Mouse (Mus musculus) forebrain, embryonic 14.5 days (tissue): Measurements from ENCODE around the gene Ctdspl. TPM values are rescaled to one million over a fixed set of nuclear protein-coding genes. Genes with fewer than 3 reads are reported as not detected.

ENCODE experiments used
- ATAC-seq: fragments of 200-750 bp; cut with Nextera tagmentation; 2 replicates; pipeline ENCODE4 v1.8.0; 2017; ENCODE audit warnings: mild to moderate bottlenecking, moderate library complexity
- DNase-seq: peaks from one replicate; pipeline ENCODE4 v3.0.0-alpha.2; 2015; ENCODE audit warnings: low spot score
- H3K27ac ChIP-seq: fragments of 300-500 bp; sonication (generic); 2 replicates; pipeline ENCODE4 v1.5.1; 2014; ENCODE audit warnings: low read depth, mild to moderate bottlenecking, control low read depth, low read length, moderate library complexity
- H3K27me3 ChIP-seq: fragments of 300-500 bp; sonication (generic); replicated peaks from 2 replicates; pipeline ENCODE4 v1.6.1; 2014; ENCODE audit warnings: low read length, control low read depth, mixed read lengths; ENCODE audit not compliant: control insufficient read depth, insufficient read depth
- H3K36me3 ChIP-seq: fragments of 300-500 bp; sonication (generic); 2 replicates; pipeline ENCODE4 v1.6.1; 2014; ENCODE audit warnings: low read length, control low read depth; ENCODE audit not compliant: control insufficient read depth, insufficient read depth
- H3K4me1 ChIP-seq: fragments of 300-500 bp; sonication (generic); 2 replicates; pipeline ENCODE4 v1.6.1; 2014; ENCODE audit warnings: antibody characterized with exemption, low read length, control low read depth; ENCODE audit not compliant: control insufficient read depth, insufficient read depth
- H3K4me2 ChIP-seq: fragments of 300-500 bp; sonication (generic); 2 replicates; pipeline ENCODE4 v1.6.1; 2014; ENCODE audit warnings: mild to moderate bottlenecking, control low read depth, low read length
- H3K4me3 ChIP-seq: fragments of 300-500 bp; sonication (generic); 2 replicates; pipeline ENCODE4 v1.5.1; 2014; ENCODE audit warnings: low read depth, low read length, control low read depth
- H3K9ac ChIP-seq: fragments of 300-500 bp; sonication (generic); 2 replicates; pipeline ENCODE4 v1.6.1; 2014; ENCODE audit warnings: mild to moderate bottlenecking, low read length, control low read depth, moderate library complexity
- H3K9me3 ChIP-seq: fragments of 300-500 bp; sonication (generic); replicated peaks from 2 replicates; pipeline ENCODE4 v1.6.1; 2016; ENCODE audit warnings: low read length, control low read depth, mixed read lengths; ENCODE audit not compliant: control insufficient read depth
- WGBS: fragments of 180-500 bp; shearing (Covaris S2); extraction: QIAGEN DNeasy Blood & Tissue Kit; methylation state at CpG from one replicate; pipeline ENCODE4 v1.1.7; 2014; 5-methylcytosine and 5-hydroxymethylcytosine counted together
- polyA plus RNA-seq: library from polyadenylated mRNA; unstranded; fragments of >200 nt; fragmentation: Nextera tagmentation; extraction: Ambion mirVana; gene quantifications from 2 replicates; pipeline ENCODE4 v1.2.1, GENCODE M21; 2014

Ctdspl gene
- polyA plus RNA-seq, 1 experiment from 2014 or later = 5.7 TPM

DNA sequence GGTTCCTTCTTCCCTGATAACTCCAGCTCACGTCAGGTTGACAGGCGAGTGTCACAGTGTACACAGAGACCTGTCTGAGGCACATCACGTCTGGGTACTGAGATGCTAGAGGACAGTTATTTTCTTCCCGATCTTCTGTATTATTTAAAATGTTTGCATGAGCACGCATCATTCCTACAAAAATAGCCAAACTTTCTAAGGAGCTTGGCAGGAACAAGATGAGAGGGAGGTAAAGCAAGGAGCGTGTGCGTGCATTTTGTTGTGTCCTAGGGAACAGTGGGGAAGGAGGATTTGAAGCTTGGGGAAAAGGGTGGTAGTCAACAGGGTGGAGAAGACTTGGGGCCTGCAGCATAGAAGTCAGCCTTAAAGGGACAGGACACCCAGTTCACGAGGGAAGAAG, 22.9 kb downstream of the Ctdspl start:
- DNase-seq = no peak
- ATAC-seq = no peak
- Histone ChIP-seq H3K36me3 (no peaks in the 10 kb centered on the region), H3K9me3 (no peaks in the 10 kb centered on the region), H3K4me2 (no peak overlapping the region), H3K4me1 (no peaks in the 10 kb centered on the region), H3K4me3 (no peak overlapping the region), H3K27me3 (no peaks in the 10 kb centered on the region), H3K27ac (no peak overlapping the region), H3K9ac (no peak overlapping the region)
- 89% methylated on average over 8 of the region's 8 CpGs for WGBS

- H3K4me1 ChIP-seq = no peaks in the 10 kb centered on the region
- DNase-seq = no peak
- no peaks in the 10 kb centered on the region for H3K36me3 ChIP-seq
- H3K4me2 ChIP-seq = no peak overlapping the region
- no peak overlapping the region for H3K27ac ChIP-seq
- ATAC-seq = no peak
- WGBS = 87% methylated on average over 4 of the region's 4 CpGs
- no peak overlapping the region for H3K9ac ChIP-seq
- H3K9me3 ChIP-seq = no peaks in the 10 kb centered on the region
- H3K4me3 ChIP-seq = no peak overlapping the region
- no peaks in the 10 kb centered on the region for H3K27me3 ChIP-seq
These were observed 23.4 kb downstream of the Ctdspl start for GRCm38 (mm10) chr9:118949654-118950053.

DNA sequence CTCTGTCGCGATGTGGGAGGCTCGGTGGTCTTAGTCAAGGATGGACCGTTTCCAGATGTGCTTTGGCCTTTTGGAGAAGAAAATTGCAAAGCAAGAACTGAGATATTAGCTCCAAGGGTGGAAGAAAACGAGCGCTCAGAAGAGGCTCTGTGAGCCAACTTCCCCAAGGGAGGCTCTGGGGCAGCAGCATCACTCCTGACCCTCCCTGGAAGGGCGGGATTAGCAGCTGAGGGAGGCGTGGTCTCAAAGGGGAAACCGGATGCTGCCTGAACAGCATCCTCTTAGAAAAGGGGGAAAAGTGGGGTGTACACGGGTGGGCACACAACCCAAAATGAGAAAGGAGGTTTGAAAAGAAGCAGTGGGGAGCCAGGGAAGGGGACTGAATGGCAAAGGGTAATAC, 23.8 kb downstream of the Ctdspl start:
- no peak overlapping the region for H3K4me2 ChIP-seq
- H3K9ac ChIP-seq = no peak overlapping the region
- no peaks in the 10 kb centered on the region for H3K36me3 ChIP-seq
- no peaks in the 10 kb centered on the region for H3K27me3 ChIP-seq
- H3K4me1 ChIP-seq = no peaks in the 10 kb centered on the region
- H3K9me3 ChIP-seq = no peaks in the 10 kb centered on the region
- no peak overlapping the region for H3K27ac ChIP-seq
- ATAC-seq (no peak), DNase-seq (no peak)
- WGBS = 72% methylated on average over 10 of the region's 10 CpGs
- no peak overlapping the region for H3K4me3 ChIP-seq

- WGBS = 55% methylated on average over 2 of the region's 2 CpGs
- DNase-seq (no peak), ATAC-seq (no peak)
- no peaks in the 10 kb centered on the region for H3K36me3 ChIP-seq
- H3K4me2 ChIP-seq = no peak overlapping the region
- H3K4me1 ChIP-seq = no peaks in the 10 kb centered on the region
- no peaks in the 10 kb centered on the region for H3K9me3 ChIP-seq
- H3K9ac ChIP-seq = no peak overlapping the region
- no peaks in the 10 kb centered on the region for H3K27me3 ChIP-seq
- H3K27ac ChIP-seq = no peak overlapping the region
- no peak overlapping the region for H3K4me3 ChIP-seq
These were observed 24.5 kb downstream of the Ctdspl start for GRCm38 (mm10) chr9:118950751-118951150.

DNA sequence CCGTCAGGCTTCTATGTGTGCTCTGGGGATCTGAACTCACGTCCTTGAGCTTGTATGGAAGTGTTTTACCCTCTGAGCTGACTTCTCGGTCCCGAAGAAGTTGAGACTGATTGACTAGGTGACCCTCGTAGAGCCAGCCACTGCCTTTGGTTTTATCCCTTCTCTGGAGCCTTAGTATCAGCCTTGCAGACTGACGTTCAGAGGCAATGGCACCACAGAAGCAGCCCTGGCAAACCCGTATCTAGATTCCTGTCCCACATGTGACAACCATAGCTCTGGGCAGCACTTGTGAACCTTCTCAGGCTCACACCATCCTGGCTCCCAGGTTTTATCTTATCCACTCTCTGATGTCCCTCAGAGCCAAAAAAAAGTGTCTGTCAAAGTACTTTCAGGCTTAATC, 25.1 kb downstream of the Ctdspl start:
- WGBS = 93% methylated on average over 7 of the region's 7 CpGs
- Histone ChIP-seq H3K4me3 (no peak overlapping the region), H3K9me3 (no peaks in the 10 kb centered on the region), H3K27ac (no peak overlapping the region), H3K27me3 (no peaks in the 10 kb centered on the region), H3K36me3 (no peaks in the 10 kb centered on the region), H3K4me2 (no peak overlapping the region), H3K9ac (no peak overlapping the region), H3K4me1 (no peaks in the 10 kb centered on the region)
- ATAC-seq = no peak
- DNase-seq = no peak

- Histone ChIP-seq H3K4me2 (no peak overlapping the region), H3K9me3 (no peaks in the 10 kb centered on the region), H3K27me3 (no peaks in the 10 kb centered on the region), H3K9ac (no peak overlapping the region), H3K27ac (no peak overlapping the region), H3K36me3 (no peaks in the 10 kb centered on the region), H3K4me1 (no peaks in the 10 kb centered on the region), H3K4me3 (no peak overlapping the region)
- 90% methylated on average over 16 of the region's 16 CpGs for WGBS
- DNase-seq = no peak
- ATAC-seq = no peak
These were observed 25.9 kb downstream of the Ctdspl start for GRCm38 (mm10) chr9:118952180-118952579.

GRCm38 (mm10) chr9:118953465-118954194, 27.4 kb downstream of the Ctdspl start:
- no peak overlapping the region for H3K4me2 ChIP-seq
- no peak for ATAC-seq
- no peak overlapping the region for H3K4me3 ChIP-seq
- no peaks in the 10 kb centered on the region for H3K36me3 ChIP-seq
- no peak overlapping the region for H3K27ac ChIP-seq
- no peaks in the 10 kb centered on the region for H3K9me3 ChIP-seq
- WGBS = 95% methylated on average over 16 of the region's 16 CpGs
- no peaks in the 10 kb centered on the region for H3K27me3 ChIP-seq
- H3K4me1 ChIP-seq = no peaks in the 10 kb centered on the region
- no peak overlapping the region for H3K9ac ChIP-seq
- DNase-seq = no peak

- WGBS = 76% methylated on average over 7 of the region's 7 CpGs
- H3K27ac ChIP-seq = no peak overlapping the region
- DNase-seq = no peak
- no peak overlapping the region for H3K9ac ChIP-seq
- no peak for ATAC-seq
- H3K4me2 ChIP-seq = no peak overlapping the region
- no peaks in the 10 kb centered on the region for H3K4me1 ChIP-seq
- no peaks in the 10 kb centered on the region for H3K36me3 ChIP-seq
- H3K27me3 ChIP-seq = no peaks in the 10 kb centered on the region
- H3K9me3 ChIP-seq = no peaks in the 10 kb centered on the region
- H3K4me3 ChIP-seq = no peak overlapping the region
These were observed 32.5 kb downstream of the Ctdspl start for GRCm38 (mm10) chr9:118958802-118959201.

DNA sequence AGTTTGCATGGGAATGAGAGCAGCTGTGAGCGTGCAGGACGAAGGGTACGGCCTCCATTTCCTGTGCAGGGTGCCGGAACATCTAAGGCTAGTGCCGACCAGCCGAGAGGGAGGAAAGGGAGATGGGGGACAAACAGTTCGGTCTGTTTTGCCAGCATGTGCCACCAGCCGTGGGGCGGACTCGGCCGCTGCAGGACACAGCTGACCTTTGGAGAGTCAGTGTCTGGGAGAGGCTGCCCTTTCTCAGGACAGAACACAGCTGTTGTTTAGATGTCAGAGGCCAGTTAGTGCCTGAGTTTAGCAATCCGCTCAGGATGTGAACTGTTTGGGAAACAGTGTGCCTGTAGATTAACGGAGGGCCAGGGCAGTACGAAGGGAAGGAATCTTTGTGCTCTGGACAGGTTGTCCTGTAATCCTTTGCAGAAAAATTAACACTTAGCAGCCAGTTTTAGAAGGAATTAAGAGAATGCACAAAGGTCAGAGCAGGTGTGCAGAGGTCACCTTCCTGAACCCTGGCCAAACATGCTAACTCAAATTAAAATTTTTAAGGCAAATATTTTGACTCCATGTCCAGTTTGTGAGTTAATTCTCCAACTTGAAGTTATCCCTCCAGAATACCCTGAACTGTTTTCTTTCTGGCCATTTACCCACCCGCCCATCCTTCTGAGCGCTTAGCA, 34.3 kb downstream of the Ctdspl start:
- WGBS = 83% methylated on average over 16 of the region's 16 CpGs
- Histone ChIP-seq H3K9me3 (no peaks in the 10 kb centered on the region), H3K9ac (no peak overlapping the region), H3K4me1 (no peaks in the 10 kb centered on the region), H3K27ac (no peak overlapping the region), H3K36me3 (no peaks in the 10 kb centered on the region), H3K27me3 (no peaks in the 10 kb centered on the region), H3K4me3 (no peak overlapping the region), H3K4me2 (no peak overlapping the region)
- DNase-seq = no peak
- no peak for ATAC-seq
